In the genomic region with DNA sequence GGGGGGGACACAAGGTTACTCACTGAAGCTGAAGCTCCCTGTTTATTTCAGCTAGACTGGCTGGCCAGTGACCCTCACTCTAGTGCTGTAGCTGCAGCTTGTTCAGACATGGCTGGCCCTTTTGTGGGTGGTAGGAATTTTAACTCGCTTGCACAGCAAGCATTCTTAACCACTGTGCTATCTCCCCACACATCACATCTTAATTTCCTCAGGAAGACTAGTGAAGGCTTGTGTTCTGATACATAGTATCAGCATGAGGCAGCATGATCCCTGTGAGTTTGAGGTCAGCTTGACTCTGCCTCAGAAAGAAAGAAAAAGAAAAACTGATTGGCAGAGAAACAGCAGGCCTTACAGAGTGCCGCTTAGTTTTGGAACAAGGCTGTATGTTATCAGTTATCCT, we compare ENCODE assay signal across 22 mouse cellular contexts. TPM values are rescaled to one million over a fixed set of nuclear protein-coding genes. Genes with fewer than 3 reads are reported as not detected.
DNase-seq lines count a peak whose midpoint lies in the region; ATAC-seq lines count a peak whose summit lies in the region.
"Had no signal": no experiment of that assay in that cellular context is flagged by ENCODE, and none has a peak within 500 bp of the region (broad histone marks: within the 10 kb centered on the region; RNA-seq: fewer than 3 reads in every experiment).

No protein-coding gene starts in this region.

- no peak overlapping the region for H3K4me3 ChIP-seq in embryonic facial prominence, embryonic 10.5 days
- H3K4me3 ChIP-seq: embryonic facial prominence, embryonic 15.5 days; forebrain, embryonic 15.5 days; limb, embryonic 12.5 days; stomach, embryonic 15.5 days had no signal

- 88% methylated on average over 2 of the region's 2 CpGs for WGBS in embryonic facial prominence, embryonic 10.5 days

- no peak overlapping the region for H3K27ac ChIP-seq in embryonic facial prominence, embryonic 10.5 days (replicated peaks)
- H3K27ac ChIP-seq: embryonic facial prominence, embryonic 15.5 days; forebrain, embryonic 15.5 days; limb, embryonic 12.5 days; stomach, embryonic 15.5 days had no signal

- H3K27me3 ChIP-seq in embryonic facial prominence, embryonic 10.5 days (replicated peaks; ENCODE audit: low read depth, poor library complexity, severe bottlenecking) = no peaks in the 10 kb centered on the region
- H3K27me3 ChIP-seq: embryonic facial prominence, embryonic 15.5 days; forebrain, embryonic 15.5 days; limb, embryonic 12.5 days; stomach, embryonic 15.5 days had no signal

- peaks cover 68% of the 10 kb centered on the region for H3K36me3 ChIP-seq in embryonic facial prominence, embryonic 10.5 days (replicated peaks)

- H3K4me1 ChIP-seq in embryonic facial prominence, embryonic 10.5 days = peaks cover 21% of the 10 kb centered on the region

- DNase-seq in testis, postnatal 14 days (ENCODE audit: low spot score) = peak; percentile 46
- no peak for DNase-seq in testis, postnatal 10 days (ENCODE audit: low spot score)
- DNase-seq in MEL-GATA-1-ER (ENCODE audit: extremely low read depth, low read depth) = peak; percentile 71
- DNase-seq in adrenal gland, postnatal 25 days = no peak
- DNase-seq in lung, postnatal 25 days (ENCODE audit: low spot score) = no peak
- no peak for DNase-seq in embryonic facial prominence, embryonic 10.5 days (ENCODE audit: low spot score)
- DNase-seq: adrenal gland, adult 8-10 months; cerebellum, adult 2 months; cerebellum, postnatal 36 days; gastrocnemius, postnatal 10 days; heart, adult 11 months; kidney, postnatal 25 days; layer of hippocampus, postnatal 36 days had no signal

- peak; percentile 47 to 50 for ATAC-seq in hematopoietic stem cell, adult 5-6 weeks (replicated peaks in 1 of 2; ENCODE audit: insufficient read depth in 1 of 2, low FRiP score in 2 of 2, low TSS enrichment in 1 of 2, low read depth in 1 of 2, poor library complexity in 2 of 2, severe bottlenecking in 2 of 2)
- ATAC-seq: activated CD4-positive, CD25-positive, alpha-beta regulatory T cell, adult 4 months; forebrain, embryonic 15.5 days; intestine, postnatal 0 days; lung, postnatal 0 days; midbrain, embryonic 16.5 days had no signal

- no peaks in the 10 kb centered on the region for H3K9me3 ChIP-seq in embryonic facial prominence, embryonic 10.5 days
- H3K9me3 ChIP-seq: embryonic facial prominence, embryonic 15.5 days; forebrain, embryonic 15.5 days; limb, embryonic 12.5 days; stomach, embryonic 15.5 days had no signal

RNA-seq across cellular contexts. Expression of a gene that starts 3.6 kb away (rescaled TPM):
- total RNA-seq in hematopoietic stem cell, adult 5-6 weeks (2017) = 3.4 and 4.3 TPM in 2 replicates
- total RNA-seq in adrenal gland, postnatal 25 days (2021) = 11.3 and 20.8 TPM in 2 replicates
- 30.8 and 31.9 TPM in 2 replicates for polyA plus RNA-seq in embryonic facial prominence, embryonic 10.5 days (2016; fragmentation: Nextera tagmentation; extraction: Ambion mirVana)

RNA-seq across cellular contexts. Expression of a gene that starts 3.8 kb away (rescaled TPM):
- total RNA-seq in hematopoietic stem cell, adult 5-6 weeks (2017) = 52.8 and 62.7 TPM in 2 replicates
- 45.2 and 50.7 TPM in 2 replicates for total RNA-seq in adrenal gland, postnatal 25 days (2021)
- 47.0 and 50.8 TPM in 2 replicates for polyA plus RNA-seq in embryonic facial prominence, embryonic 10.5 days (2016; fragmentation: Nextera tagmentation; extraction: Ambion mirVana)

RNA-seq across cellular contexts. Expression of a gene that starts 25.7 kb away (rescaled TPM):
- 1.9 and 4.2 TPM in 2 replicates for total RNA-seq in hematopoietic stem cell, adult 5-6 weeks (2017)
- total RNA-seq in adrenal gland, postnatal 25 days (2021) = 57.7 and 65.6 TPM in 2 replicates
- polyA plus RNA-seq in embryonic facial prominence, embryonic 10.5 days (2016; fragmentation: Nextera tagmentation; extraction: Ambion mirVana) = 2.6 and 2.9 TPM in 2 replicates

RNA-seq across cellular contexts. Expression of a gene that starts 44.8 kb away (rescaled TPM):
- total RNA-seq in hematopoietic stem cell, adult 5-6 weeks (2017) = 21.1 and 38.2 TPM in 2 replicates
- 20.2 and 23.0 TPM in 2 replicates for total RNA-seq in adrenal gland, postnatal 25 days (2021)
- 121 and 130 TPM in 2 replicates for polyA plus RNA-seq in embryonic facial prominence, embryonic 10.5 days (2016; fragmentation: Nextera tagmentation; extraction: Ambion mirVana)

Comparison
In these comparisons a context has a peak if more than half of its experiments do, and no peak if none do; other contexts are left out.
1. DNase-seq: peak in testis, postnatal 14 days (single experiment) and MEL-GATA-1-ER (single experiment); none in testis, postnatal 10 days (single experiment), adrenal gland, postnatal 25 days (single experiment), lung, postnatal 25 days (single experiment) and embryonic facial prominence, embryonic 10.5 days (single experiment).
2. RNA of a gene that starts 25.7 kb away (total RNA-seq): 57.7 to 65.6 TPM in adrenal gland, postnatal 25 days; 1.9 to 4.2 TPM in hematopoietic stem cell, adult 5-6 weeks; every median in the first group is over 10 times any median in the second.